Mouse (Mus musculus) natural killer cell, adult 2 months (primary cell): Measurements from ENCODE around the gene Mvp.

ENCODE experiments used
- DNase-seq, 2 experiments: peaks; one replicate each; pipeline ENCODE4 v3.0.0; 2022; ENCODE audit warnings: low spot score in 2 of 2

Gene Mvp

GRCm38 (mm10) chr7:126996449-126996848, 18.0 kb downstream of the Mvp start:
- DNase-seq: no peak

GRCm38 (mm10) chr7:126988816-126989215, 25.6 kb downstream of the Mvp start:
- no peak for DNase-seq

- DNase-seq: no peak
Observed at GRCm38 (mm10) chr7:126986319-126986718, 28.1 kb downstream of the Mvp start.

- DNase-seq: no peak
Observed at GRCm38 (mm10) chr7:126984667-126985444, 29.6 kb downstream of the Mvp start.

- DNase-seq: no peak
Observed at GRCm38 (mm10) chr7:126983113-126983512, 31.3 kb downstream of the Mvp start.

GRCm38 (mm10) chr7:126982054-126982453, 32.4 kb downstream of the Mvp start:
- DNase-seq: no peak

GRCm38 (mm10) chr7:126981601-126982000, 32.8 kb downstream of the Mvp start:
- no peak for DNase-seq

- no peak for DNase-seq
Observed at GRCm38 (mm10) chr7:126978841-126979240, 35.6 kb downstream of the Mvp start.

- DNase-seq: no peak
Observed at GRCm38 (mm10) chr7:126976878-126977459, 37.5 kb downstream of the Mvp start.

- peak; percentile 93 to 95 for DNase-seq
Observed at GRCm38 (mm10) chr7:126975950-126976866, 38.2 kb downstream of the Mvp start, which contains the start of gene Cdiptos. TSS of gene Cdiptos (minus strand) at chr7:126976098.

- no peak for DNase-seq
Observed at GRCm38 (mm10) chr7:126975893-126975949, 38.7 kb downstream of the Mvp start, which contains the start of gene Cdipt. TSS of gene Cdipt (plus strand) at chr7:126975914.

- no peak for DNase-seq
Observed at GRCm38 (mm10) chr7:126975493-126975892, 38.9 kb downstream of the Mvp start.

- no peak for DNase-seq
Observed at GRCm38 (mm10) chr7:126967361-126967760, 47.1 kb downstream of the Mvp start.

- no peak for DNase-seq
Observed at GRCm38 (mm10) chr7:126965568-126965967, 48.9 kb downstream of the Mvp start.

GRCm38 (mm10) chr7:126963548-126964286, 50.7 kb downstream of the Mvp start:
- peak in 1 of 2 experiments; percentile 28 for DNase-seq

GRCm38 (mm10) chr7:126961965-126962364, 52.5 kb downstream of the Mvp start:
- no peak for DNase-seq

- DNase-seq: no peak
Observed at GRCm38 (mm10) chr7:126961095-126961494, 53.3 kb downstream of the Mvp start.

- DNase-seq: no peak
Observed at GRCm38 (mm10) chr7:126959780-126960179, 54.6 kb downstream of the Mvp start.

GRCm38 (mm10) chr7:126955125-126955524, 59.3 kb downstream of the Mvp start:
- no peak for DNase-seq

GRCm38 (mm10) chr7:126952646-126953045, 61.8 kb downstream of the Mvp start:
- DNase-seq: no peak

GRCm38 (mm10) chr7:126951741-126952140, 62.7 kb downstream of the Mvp start:
- DNase-seq: no peak
